Mouse (Mus musculus): ENCODE results near the gene Usp4.
A peak's percentile ranks its signal among the peaks of the same experiment; 100 is the strongest.

Usp4 gene

GRCm38 (mm10) chr9:108412221-108412620 lies 64.6 kb downstream of the Usp4 start:
- DNase-seq (ENCODE audit: low spot score), result peak; percentile 21

DNA sequence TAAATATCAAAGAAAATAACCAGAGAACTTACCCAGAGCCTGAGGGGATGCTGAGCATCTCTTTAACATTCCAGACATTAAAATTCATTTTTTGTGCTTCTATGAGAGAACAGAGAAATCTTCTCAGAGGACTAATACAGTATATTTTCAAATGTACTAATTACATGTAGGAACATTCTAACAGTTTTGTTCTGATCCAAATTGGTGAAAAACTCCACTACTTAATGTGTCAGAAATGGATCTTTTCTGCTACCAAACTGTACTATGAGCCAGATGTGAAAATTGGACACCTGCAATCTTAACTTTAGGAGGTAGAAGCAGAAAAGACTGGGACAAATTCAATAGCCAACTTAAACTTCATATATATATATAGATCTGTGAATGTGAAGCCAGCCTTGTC lies 80.7 kb downstream of the Usp4 start, which contains the start of gene Ccdc36:
Gene Ccdc36 (minus strand): TSS at position 101 of the 400 bp plus-strand sequence.
- no peak for DNase-seq (ENCODE audit: low spot score)

GRCm38 (mm10) chr9:108431431-108432067 lies 83.9 kb downstream of the Usp4 start:
- no peak for DNase-seq (ENCODE audit: low spot score)

- no peak for DNase-seq (ENCODE audit: low spot score)
Measured at GRCm38 (mm10) chr9:108436182-108436581, 88.5 kb downstream of the Usp4 start, which contains the start of gene BC048562. Gene BC048562, plus strand, starts transcription at chr9:108436482.

DNA sequence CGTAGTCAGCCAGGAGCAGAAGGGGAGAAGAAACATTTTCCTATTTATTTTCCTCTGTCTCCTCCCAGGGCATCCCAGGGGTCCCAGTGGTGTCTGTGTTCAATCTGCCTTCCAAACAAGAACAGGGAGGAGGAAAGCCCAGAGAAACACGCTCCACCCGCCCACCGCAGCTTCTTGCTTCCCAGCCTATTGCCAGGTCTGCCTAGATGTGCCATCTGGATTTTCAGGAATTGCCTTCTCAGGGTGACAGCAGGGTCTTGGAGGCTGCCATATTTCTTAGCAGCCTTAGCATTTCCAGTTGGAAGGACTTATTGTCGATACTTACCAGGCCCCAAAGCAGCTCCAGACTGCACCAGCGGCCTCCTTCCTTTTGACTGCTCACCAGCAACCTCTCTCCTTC lies 91.5 kb downstream of the Usp4 start:
- DNase-seq (ENCODE audit: low spot score), result no peak

DNA sequence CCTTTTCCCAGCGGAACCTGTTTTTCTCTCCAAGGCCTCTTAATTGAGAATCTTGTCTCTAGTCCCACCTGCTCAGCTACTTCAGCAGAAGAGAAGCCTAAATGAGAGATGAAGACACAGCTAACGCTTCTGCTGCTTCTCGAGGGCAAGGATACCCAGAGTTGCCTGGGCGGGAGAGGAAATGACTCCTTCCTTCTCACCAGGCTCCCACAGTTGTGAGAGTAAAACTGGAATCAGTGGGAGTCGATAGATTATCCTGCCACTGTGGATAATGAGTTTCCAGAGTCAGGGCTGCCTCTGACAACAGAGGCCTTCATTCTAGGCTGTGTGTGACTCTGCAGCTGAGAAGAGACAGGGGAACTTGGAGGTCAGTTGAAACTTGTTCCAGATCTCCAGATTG lies 92.8 kb downstream of the Usp4 start:
- DNase-seq (ENCODE audit: low spot score), result no peak

DNA sequence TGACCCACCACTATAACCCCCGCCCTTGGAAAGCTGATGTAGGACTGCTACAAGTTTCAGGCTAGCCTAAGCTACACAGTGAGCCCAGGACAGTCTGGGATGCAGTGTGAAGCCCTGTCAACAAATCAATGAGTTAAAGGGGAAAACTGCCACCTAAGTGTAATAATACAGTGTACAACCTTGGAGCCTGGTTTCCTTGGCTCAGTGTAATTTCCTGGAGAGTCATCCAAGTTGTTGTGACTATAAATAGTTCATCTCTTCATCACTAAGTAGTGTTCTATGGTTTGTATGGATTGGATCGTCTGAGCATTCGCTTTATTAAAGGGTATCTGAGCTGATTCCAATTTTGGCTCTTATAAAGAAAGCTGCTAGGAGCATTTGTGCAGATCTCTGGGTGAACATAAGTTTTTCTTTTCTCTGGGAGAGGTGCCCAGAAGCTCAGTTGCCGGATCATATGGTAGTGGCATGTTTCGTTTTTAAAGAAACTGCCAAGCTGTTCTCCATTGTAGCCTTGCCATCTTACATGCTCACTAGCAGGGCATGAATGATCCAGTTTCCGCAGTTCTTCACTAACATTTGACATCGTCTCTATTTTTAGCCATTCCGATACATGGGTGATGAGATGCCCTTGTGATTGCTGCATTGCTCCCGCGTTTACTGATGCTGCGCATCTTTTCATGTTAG lies 93.7 kb downstream of the Usp4 start:
- DNase-seq (ENCODE audit: low spot score), result no peak
